Mouse (Mus musculus): ENCODE data around the gene Greb1. TPM values are rescaled to one million over a fixed set of nuclear protein-coding genes. Genes with fewer than 3 reads are reported as not detected.

Greb1 gene
- polyA plus RNA-seq, 1 experiment from 2014 or later = 2.5 TPM

- Histone ChIP-seq H3K9ac (replicated peaks; ENCODE audit: low read length) (no peak overlapping the region), H3K27me3 (ENCODE audit: control insufficient read depth, insufficient read depth, low read length) (no peaks in the 10 kb centered on the region), H3K4me1 (ENCODE audit: control insufficient read depth, insufficient read depth, low read length) (no peaks in the 10 kb centered on the region), H3K27ac (replicated peaks; ENCODE audit: low read depth, low read length) (no peak overlapping the region), H3K4me2 (ENCODE audit: low read length) (no peak overlapping the region), H3K36me3 (ENCODE audit: control insufficient read depth, insufficient read depth, low read length) (no peaks in the 10 kb centered on the region), H3K4me3 (replicated peaks; ENCODE audit: low read depth, low read length) (no peak overlapping the region), H3K9me3 (ENCODE audit: control insufficient read depth, low read length) (no peaks in the 10 kb centered on the region)
- ATAC-seq (ENCODE audit: low FRiP score, low TSS enrichment) = no peak
- 62% methylated on average over 6 of the region's 6 CpGs for WGBS
- peak; percentile 41 for DNase-seq
These were observed 137.6 kb downstream of the Greb1 start for GRCm38 (mm10) chr12:16662955-16663585.

- Histone ChIP-seq H3K27ac (replicated peaks; ENCODE audit: low read depth, low read length) (no peak overlapping the region), H3K4me1 (ENCODE audit: control insufficient read depth, insufficient read depth, low read length) (no peaks in the 10 kb centered on the region), H3K9me3 (ENCODE audit: control insufficient read depth, low read length) (no peaks in the 10 kb centered on the region), H3K36me3 (ENCODE audit: control insufficient read depth, insufficient read depth, low read length) (no peaks in the 10 kb centered on the region), H3K4me2 (ENCODE audit: low read length) (no peak overlapping the region), H3K9ac (replicated peaks; ENCODE audit: low read length) (no peak overlapping the region), H3K27me3 (ENCODE audit: control insufficient read depth, insufficient read depth, low read length) (no peaks in the 10 kb centered on the region), H3K4me3 (replicated peaks; ENCODE audit: low read depth, low read length) (no peak overlapping the region)
- DNase-seq (no peak), ATAC-seq (ENCODE audit: low FRiP score, low TSS enrichment) (no peak)
- 84% methylated on average over 2 of the region's 2 CpGs for WGBS
These were observed 138.8 kb downstream of the Greb1 start for GRCm38 (mm10) chr12:16661936-16662335.

GRCm38 (mm10) chr12:16661459-16661858 is 139.2 kb downstream of the Greb1 start:
- H3K4me1 ChIP-seq (ENCODE audit: control insufficient read depth, insufficient read depth, low read length) = no peaks in the 10 kb centered on the region
- no peak for ATAC-seq (ENCODE audit: low FRiP score, low TSS enrichment)
- H3K4me3 ChIP-seq (replicated peaks; ENCODE audit: low read depth, low read length) = no peak overlapping the region
- no peaks in the 10 kb centered on the region for H3K27me3 ChIP-seq (ENCODE audit: control insufficient read depth, insufficient read depth, low read length)
- no peaks in the 10 kb centered on the region for H3K36me3 ChIP-seq (ENCODE audit: control insufficient read depth, insufficient read depth, low read length)
- H3K9me3 ChIP-seq (ENCODE audit: control insufficient read depth, low read length) = no peaks in the 10 kb centered on the region
- no peak overlapping the region for H3K4me2 ChIP-seq (ENCODE audit: low read length)
- no peak for DNase-seq
- H3K27ac ChIP-seq (replicated peaks; ENCODE audit: low read depth, low read length) = no peak overlapping the region
- WGBS = 88% methylated on average over 10 of the region's 10 CpGs
- no peak overlapping the region for H3K9ac ChIP-seq (replicated peaks; ENCODE audit: low read length)

GRCm38 (mm10) chr12:16656906-16657875 is 143.5 kb downstream of the Greb1 start:
- H3K4me2 ChIP-seq (ENCODE audit: low read length) = no peak overlapping the region
- H3K9ac ChIP-seq (replicated peaks; ENCODE audit: low read length) = no peak overlapping the region
- peaks cover 7% of the 10 kb centered on the region; the same call in 1 of the 2 replicates for H3K4me1 ChIP-seq (ENCODE audit: control insufficient read depth, insufficient read depth, low read length)
- no peak for DNase-seq
- H3K27me3 ChIP-seq (ENCODE audit: control insufficient read depth, insufficient read depth, low read length) = peaks cover 27% of the 10 kb centered on the region
- no peak for ATAC-seq (ENCODE audit: low FRiP score, low TSS enrichment)
- H3K27ac ChIP-seq (replicated peaks; ENCODE audit: low read depth, low read length) = no peak overlapping the region
- H3K9me3 ChIP-seq (ENCODE audit: control insufficient read depth, low read length) = no peaks in the 10 kb centered on the region
- H3K36me3 ChIP-seq (ENCODE audit: control insufficient read depth, insufficient read depth, low read length) = no peaks in the 10 kb centered on the region
- 67% methylated on average over 5 of the region's 5 CpGs for WGBS
- no peak overlapping the region for H3K4me3 ChIP-seq (replicated peaks; ENCODE audit: low read depth, low read length)

- H3K9ac ChIP-seq (replicated peaks; ENCODE audit: low read length) = no peak overlapping the region
- ATAC-seq (ENCODE audit: low FRiP score, low TSS enrichment) = no peak
- 77% methylated on average over 4 of the region's 4 CpGs for WGBS
- no peak for DNase-seq
- no peaks in the 10 kb centered on the region for H3K36me3 ChIP-seq (ENCODE audit: control insufficient read depth, insufficient read depth, low read length)
- H3K27me3 ChIP-seq (ENCODE audit: control insufficient read depth, insufficient read depth, low read length) = peaks cover 27% of the 10 kb centered on the region
- peaks cover 7% of the 10 kb centered on the region; the same call in 1 of the 2 replicates for H3K4me1 ChIP-seq (ENCODE audit: control insufficient read depth, insufficient read depth, low read length)
- H3K4me2 ChIP-seq (ENCODE audit: low read length) = no peak overlapping the region
- no peak overlapping the region for H3K4me3 ChIP-seq (replicated peaks; ENCODE audit: low read depth, low read length)
- no peaks in the 10 kb centered on the region for H3K9me3 ChIP-seq (ENCODE audit: control insufficient read depth, low read length)
- H3K27ac ChIP-seq (replicated peaks; ENCODE audit: low read depth, low read length) = no peak overlapping the region
These were observed 145.1 kb downstream of the Greb1 start for GRCm38 (mm10) chr12:16655604-16656003.

GRCm38 (mm10) chr12:16653332-16654093 is 147.2 kb downstream of the Greb1 start, which contains the start of gene Ntsr2:
Gene Ntsr2 (plus strand): TSS chr12:16653382.
- WGBS = 6% methylated on average over 58 of the region's 58 CpGs
- no peak within 1 kb of the TSS; the same call in 1 of the 2 replicates for H3K9ac ChIP-seq (replicated peaks; ENCODE audit: low read length)

GRCm38 (mm10) chr12:16649819-16650218 is 150.9 kb downstream of the Greb1 start:
- H3K4me2 ChIP-seq (ENCODE audit: low read length) = no peak overlapping the region
- WGBS = 82% methylated on average over 6 of the region's 6 CpGs
- H3K9me3 ChIP-seq (ENCODE audit: control insufficient read depth, low read length) = no peaks in the 10 kb centered on the region
- no peak overlapping the region for H3K9ac ChIP-seq (replicated peaks; ENCODE audit: low read length)
- H3K27me3 ChIP-seq (ENCODE audit: control insufficient read depth, insufficient read depth, low read length) = peaks cover 22% of the 10 kb centered on the region
- DNase-seq = no peak
- no peak overlapping the region for H3K4me3 ChIP-seq (replicated peaks; ENCODE audit: low read depth, low read length)
- no peak overlapping the region for H3K27ac ChIP-seq (replicated peaks; ENCODE audit: low read depth, low read length)
- H3K4me1 ChIP-seq (ENCODE audit: control insufficient read depth, insufficient read depth, low read length) = peaks cover 7% of the 10 kb centered on the region; the same call in 1 of the 2 replicates
- ATAC-seq (ENCODE audit: low FRiP score, low TSS enrichment) = no peak
- no peaks in the 10 kb centered on the region for H3K36me3 ChIP-seq (ENCODE audit: control insufficient read depth, insufficient read depth, low read length)

More at GRCm38 (mm10) chr12:16653332-16654093, 147.2 kb downstream of the Greb1 start, which contains the start of gene Ntsr2:
- Histone ChIP-seq H3K4me3 (replicated peaks; ENCODE audit: low read depth, low read length) (peak within 1 kb of the TSS; percentile 26), H3K27ac (replicated peaks; ENCODE audit: low read depth, low read length) (no peak within 1 kb of the TSS), H3K9me3 (ENCODE audit: control insufficient read depth, low read length) (no peaks in the 10 kb centered on the region), H3K4me1 (ENCODE audit: control insufficient read depth, insufficient read depth, low read length) (peaks cover 7% of the 10 kb centered on the region; the same call in 1 of the 2 replicates), H3K27me3 (ENCODE audit: control insufficient read depth, insufficient read depth, low read length) (peaks cover 27% of the 10 kb centered on the region), H3K4me2 (ENCODE audit: low read length) (peak within 1 kb of the TSS; percentile 65), H3K36me3 (ENCODE audit: control insufficient read depth, insufficient read depth, low read length) (no peaks in the 10 kb centered on the region)
- ATAC-seq (ENCODE audit: low FRiP score, low TSS enrichment) = peak; percentile 86
- peak; percentile 79 for DNase-seq

- no peaks in the 10 kb centered on the region for H3K9me3 ChIP-seq (ENCODE audit: control insufficient read depth, low read length)
- H3K4me1 ChIP-seq (ENCODE audit: control insufficient read depth, insufficient read depth, low read length) = peaks cover 8% of the 10 kb centered on the region; the same call in 1 of the 2 replicates
- no peak for DNase-seq
- H3K36me3 ChIP-seq (ENCODE audit: control insufficient read depth, insufficient read depth, low read length) = no peaks in the 10 kb centered on the region
- 92% methylated on average over 6 of the region's 6 CpGs for WGBS
- no peak overlapping the region for H3K9ac ChIP-seq (replicated peaks; ENCODE audit: low read length)
- peaks cover 6% of the 10 kb centered on the region for H3K27me3 ChIP-seq (ENCODE audit: control insufficient read depth, insufficient read depth, low read length)
- H3K27ac ChIP-seq (replicated peaks; ENCODE audit: low read depth, low read length) = no peak overlapping the region
- no peak for ATAC-seq (ENCODE audit: low FRiP score, low TSS enrichment)
- H3K4me3 ChIP-seq (replicated peaks; ENCODE audit: low read depth, low read length) = no peak overlapping the region
- H3K4me2 ChIP-seq (ENCODE audit: low read length) = no peak overlapping the region
These were observed 152.4 kb downstream of the Greb1 start for GRCm38 (mm10) chr12:16648273-16648672.
